Mouse (Mus musculus) T-helper 1 cell (primary cell): ENCODE measurements around the gene Smc5.

Experiments
- in situ Hi-C: fragments of 300-600 bp; cut with MboI, MseI; formaldehyde crosslinking; loops from one replicate; pipeline ENCODE4 v1.15.1; 2025; ENCODE audit warnings: high pct_unique_total_duplicates

The Smc5 gene

DNA sequence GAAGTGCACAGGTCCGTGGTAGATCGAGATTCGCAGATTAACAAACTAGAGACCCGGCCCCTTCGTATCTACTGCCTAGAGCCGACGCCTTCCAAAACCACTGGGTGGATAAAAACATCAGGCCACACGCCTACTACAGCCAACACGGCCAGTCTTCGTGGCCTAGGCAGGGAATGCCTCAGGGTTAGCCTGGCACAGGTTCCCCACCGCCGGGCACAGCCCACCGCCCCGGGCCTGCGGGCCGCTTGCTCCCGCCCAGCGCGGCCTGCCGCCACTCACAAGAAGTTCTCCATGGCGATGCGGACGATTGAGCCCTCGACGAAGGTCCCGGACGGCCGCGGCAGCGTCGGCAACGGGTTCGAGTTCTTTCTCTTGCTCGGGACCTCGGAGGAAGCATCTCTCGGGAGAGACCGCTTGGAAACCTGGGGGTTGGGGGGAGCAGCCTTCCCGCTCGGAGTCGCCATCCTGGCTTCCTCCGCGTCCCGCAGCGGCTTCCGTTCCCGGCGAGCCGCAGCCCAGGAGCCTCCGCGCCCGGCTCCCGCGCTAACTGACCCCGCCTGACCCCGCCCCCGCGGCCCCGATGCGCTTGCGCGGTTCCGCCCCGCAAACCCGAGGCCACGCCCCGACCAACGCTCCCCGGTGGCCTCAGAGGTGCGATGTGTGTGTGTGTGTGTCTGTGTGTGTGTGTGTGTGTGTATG is at the start of gene Smc5:
TSS of gene Smc5 (minus strand) at position 543 of the 699 bp plus-strand sequence.
- in situ Hi-C loops = no loop called here

- in situ Hi-C loops = no loop called here
Measured at GRCm38 (mm10) chr19:23323107-23323506, 49.4 kb upstream of the Smc5 start.

DNA sequence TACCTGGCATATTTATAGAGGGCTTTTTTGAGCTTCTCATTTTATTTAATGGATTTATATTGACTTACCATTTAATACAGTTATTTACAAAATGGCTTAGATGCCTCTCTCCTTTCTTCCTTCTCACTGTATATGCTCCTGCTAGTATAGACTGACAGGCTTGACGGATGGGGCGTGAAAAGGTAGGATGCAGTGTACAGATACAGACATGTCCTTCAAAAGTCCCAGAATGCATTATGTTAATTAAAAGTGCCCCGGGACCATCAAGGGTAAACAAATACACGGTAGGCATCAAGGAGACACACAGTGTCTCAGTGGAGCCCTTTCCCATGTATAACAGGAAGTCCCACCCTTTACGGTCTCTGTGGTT is 44.3 kb upstream of the Smc5 start:
- in situ Hi-C loops = no loop called here

DNA sequence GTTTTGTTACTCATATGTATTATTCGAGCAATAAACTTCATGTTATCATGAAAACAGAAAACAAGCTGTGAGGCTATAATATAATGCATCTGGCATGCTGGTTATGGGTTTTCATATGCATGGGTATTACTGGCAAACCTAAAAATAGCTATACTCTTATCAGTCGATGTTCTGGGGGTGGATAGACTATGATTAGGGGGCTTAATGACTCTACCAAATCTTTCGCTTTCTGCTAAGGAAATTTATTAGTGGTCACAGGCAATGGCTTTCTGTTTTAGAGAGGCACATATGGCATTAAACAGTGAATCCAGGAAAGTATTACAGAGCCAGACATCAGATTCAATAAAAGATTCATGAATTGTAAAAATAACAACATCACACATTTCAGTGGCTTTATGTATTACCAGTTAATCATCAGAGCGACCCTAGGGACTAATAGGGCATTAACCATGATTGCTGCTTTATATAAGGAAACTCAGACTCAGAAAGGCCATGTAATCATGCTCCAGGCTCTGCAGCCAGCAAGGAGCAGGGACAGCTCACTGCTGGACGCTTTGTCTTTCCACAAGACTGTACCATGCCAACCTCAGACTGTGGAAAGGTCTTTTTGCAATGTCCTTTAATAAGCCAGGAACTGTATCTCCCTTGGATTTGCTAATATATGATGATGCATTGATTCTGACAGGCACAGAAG is 43.7 kb upstream of the Smc5 start:
- in situ Hi-C loops = no loop called here

DNA sequence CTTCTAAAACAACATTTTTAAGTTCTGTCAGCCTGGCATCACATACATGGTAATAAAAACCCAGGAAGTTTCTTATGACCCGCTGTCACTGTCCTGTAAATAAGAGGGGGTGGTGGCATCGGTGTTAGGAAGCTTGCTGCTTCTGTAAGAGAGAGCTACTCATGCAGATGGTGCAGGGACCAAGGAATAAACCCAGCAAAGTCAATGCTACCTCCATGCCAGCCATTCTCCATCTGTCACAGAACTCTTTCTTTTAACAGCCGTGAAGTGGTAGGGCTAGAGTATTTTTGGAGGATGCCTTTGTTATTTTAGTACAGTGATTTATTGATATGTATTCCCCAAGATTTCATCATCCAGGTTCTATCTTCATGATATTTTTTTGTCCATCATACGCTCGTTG is 43.2 kb upstream of the Smc5 start:
- in situ Hi-C loops = no loop called here

GRCm38 (mm10) chr19:23309979-23310378 is 36.3 kb upstream of the Smc5 start:
- in situ Hi-C loops = no loop called here

DNA sequence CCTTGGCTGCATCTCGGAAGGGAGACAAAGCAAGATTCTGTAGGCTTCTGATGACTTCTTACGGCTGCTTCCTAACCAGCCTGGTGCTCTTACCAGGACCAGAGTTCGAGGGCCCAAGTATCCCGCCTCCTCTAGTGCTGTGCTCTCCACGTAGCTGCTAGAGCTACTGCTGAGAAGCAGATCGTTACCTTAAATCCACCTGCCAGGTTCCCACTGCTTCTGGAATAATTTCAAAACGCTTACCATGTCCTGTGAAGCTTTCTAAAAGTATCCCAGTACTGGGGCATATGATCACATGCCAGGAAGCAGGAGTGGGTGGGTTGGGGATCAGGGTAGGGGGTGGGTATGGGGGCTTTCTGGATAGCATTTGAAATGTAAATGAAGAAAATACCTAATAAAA is 33.0 kb upstream of the Smc5 start:
- in situ Hi-C loops = no loop called here

GRCm38 (mm10) chr19:23299987-23300386 is 26.3 kb upstream of the Smc5 start:
- in situ Hi-C loops = no loop called here

GRCm38 (mm10) chr19:23298917-23299316 is 25.2 kb upstream of the Smc5 start:
- in situ Hi-C loops = no loop called here

DNA sequence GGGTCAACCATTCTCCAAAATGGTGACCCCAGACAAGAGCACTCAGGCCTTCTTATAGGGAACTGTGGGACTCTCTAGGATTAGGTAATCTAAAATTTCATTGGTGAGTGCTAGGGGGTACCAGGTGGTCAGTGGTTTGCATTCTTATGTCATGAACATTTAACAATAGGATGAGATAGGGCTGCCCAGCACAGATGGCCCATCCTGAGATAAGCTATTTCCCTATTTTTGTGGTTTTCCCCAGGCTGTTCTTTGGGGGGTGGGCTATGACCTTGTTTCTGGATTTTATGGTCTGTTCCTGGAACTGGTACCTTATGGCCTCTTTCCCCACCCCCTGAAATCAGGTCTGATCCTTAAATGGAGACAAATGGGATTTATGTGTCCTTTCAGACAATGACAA is 23.5 kb upstream of the Smc5 start:
- in situ Hi-C loops = no loop called here

GRCm38 (mm10) chr19:23289251-23289650 is 15.6 kb upstream of the Smc5 start:
- in situ Hi-C loops = no loop called here

DNA sequence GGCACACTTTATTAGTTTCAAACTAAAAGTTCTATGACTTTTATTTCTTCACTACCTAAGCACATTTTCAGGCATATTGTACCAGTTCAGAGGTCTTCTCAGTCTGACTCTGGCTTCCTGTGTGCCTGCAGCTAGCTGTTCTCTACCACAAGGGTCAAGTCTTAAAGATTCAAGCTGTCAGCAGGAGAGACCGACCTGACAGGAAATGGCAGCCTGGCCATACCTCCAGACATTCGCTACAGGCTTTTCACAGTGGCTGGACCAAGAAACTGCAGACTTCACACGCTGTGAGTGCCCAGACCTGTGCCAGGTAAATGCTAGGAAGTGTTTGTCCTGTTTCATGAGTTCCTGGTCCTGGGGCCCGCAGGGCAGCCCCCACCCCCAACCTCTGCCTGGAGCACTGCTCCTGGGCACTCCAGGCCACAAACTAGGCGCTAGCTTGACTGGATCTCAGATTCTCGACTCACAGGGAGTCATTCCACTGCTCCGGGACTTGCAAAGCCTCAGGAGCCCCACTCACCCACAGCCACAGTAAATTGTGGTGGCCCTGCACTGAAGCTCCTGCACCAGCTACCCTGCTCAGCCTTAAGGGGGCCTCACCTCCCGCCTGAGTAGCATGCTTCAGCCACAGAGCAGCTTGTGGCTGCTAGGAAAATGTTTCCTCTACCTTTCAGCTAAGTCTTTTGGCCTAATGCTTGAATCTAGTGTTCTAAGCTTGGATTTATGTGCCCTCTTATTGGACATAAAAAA is 8.4 kb upstream of the Smc5 start:
- in situ Hi-C loops = no loop called here

- in situ Hi-C loops = no loop called here
Measured at GRCm38 (mm10) chr19:23274054-23274724, 492 bp upstream of the Smc5 start.

DNA sequence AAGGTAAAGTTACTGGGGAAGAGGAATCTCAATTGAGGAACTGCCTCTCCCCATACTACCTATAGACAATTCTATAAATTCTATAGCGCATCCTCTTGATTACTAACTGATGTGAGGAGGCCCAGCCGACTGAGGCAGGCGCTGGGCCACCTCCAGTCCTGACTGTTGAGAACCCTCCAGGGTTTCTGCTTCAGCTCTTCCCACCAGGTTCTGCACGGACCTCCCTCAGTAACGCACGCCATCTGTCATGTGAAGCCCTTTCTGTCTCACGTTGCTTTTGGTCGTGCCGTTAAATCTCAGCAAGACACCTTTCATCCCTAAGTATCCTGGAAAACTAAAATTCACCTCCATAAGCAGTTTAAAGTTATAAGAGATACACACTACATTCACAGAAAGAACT is 16.9 kb downstream of the Smc5 start:
- in situ Hi-C loops = no loop called here

DNA sequence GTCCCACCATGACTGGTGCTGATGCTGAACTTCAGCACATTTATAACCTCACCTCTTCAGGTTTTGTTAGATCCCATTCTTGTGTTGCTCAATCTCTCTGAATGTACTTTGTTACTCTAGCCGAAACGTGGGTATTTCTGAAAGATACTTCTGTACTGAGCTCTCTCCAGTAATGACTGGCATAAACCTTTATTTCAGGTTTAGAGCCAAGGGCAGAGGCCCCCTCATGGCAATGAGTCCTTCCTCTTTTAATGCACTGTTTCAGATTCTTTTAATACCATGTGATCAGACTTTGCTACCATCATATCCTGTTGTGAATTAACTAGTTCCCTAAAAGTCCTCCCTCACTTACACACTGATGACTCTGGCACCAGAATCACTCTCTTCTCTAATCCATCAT is 27.2 kb downstream of the Smc5 start:
- in situ Hi-C loops = no loop called here

DNA sequence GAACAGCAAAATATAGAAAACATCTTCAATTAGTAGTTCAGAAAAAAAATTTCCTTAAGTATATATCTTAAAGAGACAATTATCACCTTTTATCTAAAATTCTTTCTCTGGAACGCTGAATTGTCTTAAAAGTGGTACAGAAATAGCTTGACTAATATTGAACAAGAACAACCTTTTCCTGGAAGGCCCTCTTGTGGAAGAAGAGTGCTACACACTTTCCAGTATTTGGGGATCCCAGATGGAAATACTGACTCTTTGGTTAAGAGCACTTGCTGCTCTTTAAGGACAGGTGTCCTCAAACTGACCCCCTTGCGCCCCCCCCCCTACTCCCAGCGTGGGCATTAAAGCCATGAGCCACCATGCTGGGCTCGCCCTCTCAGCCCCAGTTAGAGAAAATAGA is 48.6 kb downstream of the Smc5 start:
- in situ Hi-C loops = loop anchor here (5.0 kb wide), 1 partner anchor 313 kb away; no protein-coding TSS in a partner anchor

GRCm38 (mm10) chr19:23214326-23214725 is 59.4 kb downstream of the Smc5 start:
- in situ Hi-C loops = no loop called here

GRCm38 (mm10) chr19:23211325-23211724 is 62.4 kb downstream of the Smc5 start:
- in situ Hi-C loops = no loop called here

- in situ Hi-C loops = no loop called here
Measured at GRCm38 (mm10) chr19:23203505-23204053, 70.1 kb downstream of the Smc5 start.

GRCm38 (mm10) chr19:23202106-23202505 is 71.6 kb downstream of the Smc5 start:
- in situ Hi-C loops = no loop called here

- in situ Hi-C loops = loop anchor here (10.0 kb wide), 1 partner anchor 752 kb away; no protein-coding TSS in a partner anchor
Measured at GRCm38 (mm10) chr19:23193076-23193475, 80.6 kb downstream of the Smc5 start.

DNA sequence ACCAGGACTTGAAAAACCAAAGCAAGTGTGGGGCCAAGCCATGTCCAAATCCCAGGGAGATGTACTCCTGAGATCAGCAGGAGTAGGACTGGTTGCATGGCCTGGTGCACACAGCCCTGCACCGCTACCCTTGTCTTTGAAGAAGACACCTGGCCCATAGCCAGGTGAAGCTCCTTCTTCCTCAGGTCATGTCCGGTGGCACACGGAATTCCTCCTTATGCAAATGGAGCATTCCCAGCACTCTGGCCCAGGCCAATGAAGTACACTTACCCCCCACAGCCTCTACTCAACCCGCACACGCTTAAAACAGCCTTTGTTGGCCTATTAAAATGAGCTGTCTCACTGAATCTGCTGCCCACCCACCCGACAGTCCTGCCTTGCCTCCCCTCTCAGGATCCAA is 82.2 kb downstream of the Smc5 start:
- in situ Hi-C loops = loop anchor here (10.0 kb wide), 1 partner anchor 753 kb away; no protein-coding TSS in a partner anchor
